Mouse (Mus musculus) adipose tissue, adult 10 weeks (tissue): ENCODE measurements around the gene Pilra. TPM values are rescaled to one million over a fixed set of nuclear protein-coding genes. Genes with fewer than 3 reads are reported as not detected.

ENCODE experiments used
- polyA plus RNA-seq: library from polyadenylated mRNA; stranded (reverse); fragments of 350-450 nt; fragmentation: Illumina TruSeq; extraction: RNeasy Lipid Tissue Mini Kit (QIAGEN cat#74804); gene quantifications from one replicate; pipeline ENCODE4 v1.2.3, GENCODE M21; 2014; ENCODE audit warnings: low read depth, low replicate concordance

The Pilra gene
- 4.9 TPM for polyA plus RNA-seq

GRCm38 (mm10) chr5:137835966-137836520 is at the start of gene Pilra:
Pilra (minus strand) TSS chr5:137836281.

DNA sequence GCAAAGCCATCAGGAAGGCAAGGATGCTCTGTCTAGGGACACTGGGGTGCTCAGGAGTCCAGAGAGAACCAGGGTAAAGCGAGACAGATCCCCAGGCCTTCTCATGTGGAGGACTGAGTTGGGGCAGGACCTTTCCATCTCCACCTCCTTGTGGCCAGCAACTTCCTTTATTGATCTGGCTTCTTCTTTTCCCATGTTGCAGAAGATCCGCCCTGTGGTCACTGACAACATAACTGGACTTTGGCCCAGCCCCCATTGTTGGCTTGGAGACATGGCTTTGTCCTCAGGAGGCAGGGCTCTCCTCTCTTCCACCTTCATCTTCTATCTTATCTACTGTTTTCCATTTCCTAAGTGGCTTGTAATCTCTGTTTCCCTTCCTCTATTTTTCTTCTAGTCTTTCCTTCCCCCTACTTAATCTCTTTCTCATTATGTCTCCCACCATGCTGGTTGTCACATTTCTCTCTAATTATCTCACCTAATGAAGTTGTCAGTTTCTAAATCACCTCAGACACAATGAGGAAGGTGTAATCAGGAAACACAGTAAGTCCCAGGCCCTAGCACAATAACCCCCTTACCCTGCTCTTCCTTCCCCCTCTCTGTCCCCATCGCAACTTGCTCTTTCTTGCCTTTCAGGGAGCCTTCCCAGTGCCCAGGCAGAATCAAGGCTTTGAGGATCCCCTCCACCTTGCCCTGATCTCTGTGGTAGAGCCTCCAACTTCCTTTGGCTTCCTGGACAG is 35.7 kb upstream of the Pilra start, which contains the start of gene Pilrb2:
Gene Pilrb2 (minus strand): TSS at position 172 of the 737 bp plus-strand sequence.

DNA sequence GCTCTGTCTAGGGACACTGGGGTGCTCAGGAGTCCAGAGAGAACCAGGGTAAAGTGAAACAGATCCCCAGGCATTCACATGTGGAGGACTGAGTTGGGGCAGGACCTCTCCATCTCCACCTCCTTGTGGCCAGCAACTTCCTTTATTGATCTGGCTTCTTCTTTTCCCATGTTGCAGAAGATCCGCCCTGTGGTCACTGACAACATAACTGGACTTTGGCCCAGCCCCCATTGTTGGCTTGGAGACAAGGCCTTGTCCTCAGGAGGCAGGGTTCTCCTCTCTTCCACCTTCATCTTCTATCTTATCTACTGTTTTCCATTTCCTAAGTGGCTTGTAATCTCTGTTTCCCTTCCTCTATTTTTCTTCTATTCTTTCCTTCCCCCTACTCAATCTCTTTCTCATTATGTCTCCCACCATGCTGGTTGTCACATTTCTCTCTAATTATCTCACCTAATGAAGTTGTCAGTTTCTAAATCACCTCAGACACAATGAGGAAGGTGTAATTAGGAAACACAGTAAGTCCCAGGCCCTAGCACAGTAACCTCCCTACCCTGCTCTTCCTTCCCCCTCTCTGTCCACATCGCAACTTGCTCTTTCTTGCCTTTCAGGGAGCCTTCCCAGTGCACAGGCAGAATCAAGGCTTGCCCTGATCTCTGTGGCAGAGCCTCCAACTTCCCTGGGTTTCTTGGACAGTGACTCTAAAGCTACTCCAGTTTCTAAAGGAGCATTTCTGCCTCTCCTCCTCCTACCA is 22.1 kb upstream of the Pilra start, which contains the start of gene Pilrb1:
Gene Pilrb1 (minus strand): TSS at position 147 of the 751 bp plus-strand sequence.

DNA sequence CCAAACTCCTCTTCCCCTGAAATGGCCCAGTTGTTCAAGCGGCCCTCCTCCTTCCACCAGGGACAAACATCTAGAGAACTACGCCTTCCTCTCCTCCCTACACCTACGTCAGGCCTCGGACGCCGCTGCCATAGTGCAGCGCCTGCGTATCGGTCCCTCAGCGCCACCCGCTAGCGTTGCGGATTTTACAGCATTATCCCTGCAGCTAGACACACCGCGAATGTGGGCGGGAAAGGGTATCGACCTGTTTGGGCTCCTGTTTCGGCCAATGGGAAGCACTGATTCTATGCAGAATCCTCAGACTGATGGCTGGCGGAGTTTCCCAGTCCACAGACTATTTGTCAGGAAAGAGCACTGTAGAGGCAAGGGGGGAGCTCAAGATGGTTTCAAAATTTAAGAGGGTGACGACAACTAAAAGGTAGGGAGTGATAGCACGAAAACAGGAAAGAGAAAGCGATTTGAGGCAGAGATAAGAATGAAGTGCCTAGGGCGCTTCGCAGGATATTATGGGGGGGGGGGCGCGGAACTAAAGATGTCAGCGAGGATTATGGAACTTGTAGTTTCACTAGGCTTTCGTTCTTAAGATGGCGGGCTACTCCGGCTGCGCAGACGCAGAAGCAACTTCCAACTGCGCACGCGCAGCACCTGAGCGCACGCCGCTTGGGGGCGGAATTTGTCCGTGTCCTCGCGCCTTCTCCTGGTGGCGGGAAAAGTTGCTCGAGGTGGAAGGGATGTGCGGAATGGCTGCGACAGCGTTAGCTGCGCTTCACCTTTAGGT is 48.7 kb downstream of the Pilra start, which contains the start of the genes Mepce and Zcwpw1:
Gene Mepce (minus strand): TSS at position 505 of the 778 bp plus-strand sequence.
Gene Zcwpw1 (plus strand): TSS at position 648 of the 778 bp plus-strand sequence.

GRCm38 (mm10) chr5:137778635-137779034 is 57.4 kb downstream of the Pilra start, which contains the start of gene Ppp1r35:
Ppp1r35 (plus strand) TSS chr5:137778849.

Other genes with a start within 250 kb of the Pilra start
- 33.8 TPM for gene Mospd3, start 235.2 kb downstream of the Pilra start, polyA plus RNA-seq
- gene Pcolce, start 222.5 kb downstream of the Pilra start, polyA plus RNA-seq = 77.7 TPM
- 1.9 TPM for gene Fbxo24, start 207.3 kb downstream of the Pilra start, polyA plus RNA-seq
- 42.0 TPM for gene Lrch4, start 207.2 kb downstream of the Pilra start, polyA plus RNA-seq
- 19.6 TPM for gene Gm20605, start 207.1 kb downstream of the Pilra start, polyA plus RNA-seq
- gene Sap25, start 194.9 kb downstream of the Pilra start, polyA plus RNA-seq = 18.4 TPM
- 15.2 TPM for gene Irs3, start 190.6 kb downstream of the Pilra start, polyA plus RNA-seq
- gene Agfg2, start 151.6 kb downstream of the Pilra start, polyA plus RNA-seq = 32.8 TPM
- gene Nyap1, start 94.7 kb downstream of the Pilra start, polyA plus RNA-seq = 3.1 TPM
- gene Tsc22d4, start 90.6 kb downstream of the Pilra start, polyA plus RNA-seq = 187 TPM
- gene Ppp1r35, start 57.4 kb downstream of the Pilra start, polyA plus RNA-seq = 12.7 TPM
- gene Mepce, start 48.6 kb downstream of the Pilra start, polyA plus RNA-seq = 38.5 TPM
- 8.0 TPM for gene Zcwpw1, start 48.5 kb downstream of the Pilra start, polyA plus RNA-seq
- gene Pilrb1, start 21.8 kb upstream of the Pilra start, polyA plus RNA-seq = 4.2 TPM
- gene Pilrb2, start 35.5 kb upstream of the Pilra start, polyA plus RNA-seq = 5.3 TPM
- 0.10 TPM for gene Cyp3a13, start 85.3 kb upstream of the Pilra start, polyA plus RNA-seq
- 0.10 TPM for gene Gjc3, start 126.8 kb upstream of the Pilra start, polyA plus RNA-seq
- 1.3 TPM for gene Azgp1, start 145.2 kb upstream of the Pilra start, polyA plus RNA-seq
- gene Smok3a, start 185.0 kb upstream of the Pilra start, polyA plus RNA-seq = not detected
- gene Smok3b, start 185.1 kb upstream of the Pilra start, polyA plus RNA-seq = 0.36 TPM
- not detected for gene Smok3c, start 216.9 kb upstream of the Pilra start, polyA plus RNA-seq
- gene Zkscan1, start 248.8 kb upstream of the Pilra start, polyA plus RNA-seq = 11.2 TPM